Mouse (Mus musculus) liver, embryonic 12.5 days (tissue): ENCODE data around the gene Stat6. TPM values are rescaled to one million over a fixed set of nuclear protein-coding genes. Genes with fewer than 3 reads are reported as not detected.
A peak's percentile ranks its signal among the peaks of the same experiment; 100 is the strongest.

Experiments
- ATAC-seq: fragments of 200-750 bp; cut with Nextera tagmentation; 2 replicates; pipeline ENCODE4 v1.8.0; 2017; ENCODE audit warnings: moderate number of reproducible peaks, mild to moderate bottlenecking, moderate library complexity
- H3K27ac ChIP-seq: fragments of 300-500 bp; sonication (generic); 2 replicates; pipeline ENCODE4 v1.5.1; 2016; ENCODE audit warnings: mild to moderate bottlenecking
- H3K27me3 ChIP-seq: fragments of 300-500 bp; sonication (generic); replicated peaks from 2 replicates; pipeline ENCODE4 v1.6.1; 2016; ENCODE audit warnings: mild to moderate bottlenecking, moderate library complexity
- H3K36me3 ChIP-seq: fragments of 300-500 bp; sonication (generic); 2 replicates; pipeline ENCODE4 v1.6.1; 2016; ENCODE audit warnings: mild to moderate bottlenecking, moderate library complexity
- H3K4me1 ChIP-seq: fragments of 300-500 bp; sonication (generic); 2 replicates; pipeline ENCODE4 v1.6.1; 2016
- H3K4me2 ChIP-seq: fragments of 300-500 bp; sonication (generic); 2 replicates; pipeline ENCODE4 v1.6.1; 2016; ENCODE audit warnings: mild to moderate bottlenecking, moderate library complexity
- H3K4me3 ChIP-seq: fragments of 300-500 bp; sonication (generic); 2 replicates; pipeline ENCODE4 v1.5.1; 2016; ENCODE audit warnings: mild to moderate bottlenecking, moderate library complexity
- H3K9ac ChIP-seq: fragments of 300-500 bp; sonication (generic); 2 replicates; pipeline ENCODE4 v1.6.1; 2016; ENCODE audit warnings: mild to moderate bottlenecking, moderate library complexity
- H3K9me3 ChIP-seq: fragments of 300-500 bp; sonication (generic); replicated peaks from 2 replicates; pipeline ENCODE4 v1.6.1; 2016; ENCODE audit warnings: mild to moderate bottlenecking, moderate library complexity
- WGBS: fragments of 180-500 bp; shearing (Covaris S2); methylation state at CpG from one replicate; pipeline ENCODE4 v1.1.7; 2016; ENCODE audit not compliant: insufficient replicate concordance; 5-methylcytosine and 5-hydroxymethylcytosine counted together
- polyA plus RNA-seq: library from polyadenylated mRNA; unstranded; fragments of >200 nt; fragmentation: Nextera tagmentation; extraction: Ambion mirVana; gene quantifications from 2 replicates; pipeline ENCODE4 v1.2.1, GENCODE M21; 2016

Stat6 gene
- polyA plus RNA-seq, 1 experiment from 2014 or later: 19.2 TPM

GRCm38 (mm10) chr10:127668093-127669050 lies 25.6 kb downstream of the Stat6 start, which contains the start of gene Nab2:
Nab2 (minus strand) TSS chr10:127668568.
- Histone ChIP-seq H3K4me2 (peak within 1 kb of the TSS; percentile 79), H3K36me3 (no peaks in the 10 kb centered on the region), H3K27ac (peak within 1 kb of the TSS; percentile 72), H3K27me3 (peaks cover 64% of the 10 kb centered on the region), H3K4me3 (peak within 1 kb of the TSS; percentile 60), H3K4me1 (peaks cover 51% of the 10 kb centered on the region), H3K9me3 (no peaks in the 10 kb centered on the region), H3K9ac (peak within 1 kb of the TSS; percentile 52)
- ATAC-seq: 0 out of 2 replicates have a peak, but pooled peaks have one; percentile 4
- 4% methylated on average over 40 of the region's 40 CpGs for WGBS

GRCm38 (mm10) chr10:127669170-127669569 lies 26.4 kb downstream of the Stat6 start:
- Histone ChIP-seq H3K27ac (no peak overlapping the region), H3K9ac (no peak overlapping the region), H3K9me3 (no peaks in the 10 kb centered on the region), H3K4me1 (peaks cover 43% of the 10 kb centered on the region), H3K36me3 (no peaks in the 10 kb centered on the region), H3K4me3 (no peak overlapping the region), H3K27me3 (peaks cover 56% of the 10 kb centered on the region), H3K4me2 (peak overlapping the region; percentile 79)
- ATAC-seq: no peak
- 32% methylated on average over 7 of the region's 7 CpGs for WGBS

GRCm38 (mm10) chr10:127670185-127670584 lies 27.4 kb downstream of the Stat6 start:
- Histone ChIP-seq H3K9me3 (no peaks in the 10 kb centered on the region), H3K4me1 (peaks cover 37% of the 10 kb centered on the region), H3K4me2 (no peak overlapping the region), H3K4me3 (no peak overlapping the region), H3K9ac (no peak overlapping the region), H3K27ac (no peak overlapping the region), H3K36me3 (no peaks in the 10 kb centered on the region), H3K27me3 (peaks cover 46% of the 10 kb centered on the region)
- 51% methylated on average over 2 of the region's 2 CpGs for WGBS
- ATAC-seq: no peak

- Histone ChIP-seq H3K27me3 (peaks cover 35% of the 10 kb centered on the region), H3K4me3 (no peak overlapping the region), H3K36me3 (no peaks in the 10 kb centered on the region), H3K4me1 (peaks cover 44% of the 10 kb centered on the region), H3K27ac (no peak overlapping the region), H3K9me3 (no peaks in the 10 kb centered on the region), H3K9ac (no peak overlapping the region), H3K4me2 (no peak overlapping the region)
- ATAC-seq: no peak
- WGBS: 13% methylated on average over 2 of the region's 2 CpGs
Measured at GRCm38 (mm10) chr10:127671276-127671675, 28.5 kb downstream of the Stat6 start.

- no peak overlapping the region for H3K4me2 ChIP-seq
- H3K4me3 ChIP-seq: no peak overlapping the region
- 69% methylated on average over 6 of the region's 6 CpGs for WGBS
- H3K9me3 ChIP-seq: no peaks in the 10 kb centered on the region
- ATAC-seq: no peak
- H3K4me1 ChIP-seq: peaks cover 35% of the 10 kb centered on the region
- no peaks in the 10 kb centered on the region for H3K36me3 ChIP-seq
- no peak overlapping the region for H3K9ac ChIP-seq
- no peak overlapping the region for H3K27ac ChIP-seq
- peaks cover 7% of the 10 kb centered on the region for H3K27me3 ChIP-seq
Measured at GRCm38 (mm10) chr10:127674046-127674655, 31.4 kb downstream of the Stat6 start.

- H3K4me1 ChIP-seq: peaks cover 28% of the 10 kb centered on the region
- H3K4me2 ChIP-seq: no peak overlapping the region
- no peak overlapping the region for H3K27ac ChIP-seq
- H3K4me3 ChIP-seq: no peak overlapping the region
- H3K27me3 ChIP-seq: no peaks in the 10 kb centered on the region
- no peak overlapping the region for H3K9ac ChIP-seq
- ATAC-seq: no peak
- H3K9me3 ChIP-seq: no peaks in the 10 kb centered on the region
- H3K36me3 ChIP-seq: no peaks in the 10 kb centered on the region
- 85% methylated on average over 8 of the region's 8 CpGs for WGBS
Measured at GRCm38 (mm10) chr10:127674794-127675522, 32.2 kb downstream of the Stat6 start.

- ATAC-seq: no peak
- Histone ChIP-seq H3K9me3 (no peaks in the 10 kb centered on the region), H3K4me2 (peak overlapping the region; percentile 97), H3K4me1 (peaks cover 28% of the 10 kb centered on the region), H3K27me3 (no peaks in the 10 kb centered on the region), H3K9ac (peak overlapping the region; percentile 81), H3K36me3 (no peaks in the 10 kb centered on the region), H3K27ac (peak overlapping the region; percentile 80), H3K4me3 (peak overlapping the region; percentile 87)
- 45% methylated on average over 5 of the region's 5 CpGs for WGBS
Measured at GRCm38 (mm10) chr10:127675859-127676398, 33.1 kb downstream of the Stat6 start.

GRCm38 (mm10) chr10:127676691-127677548 lies 34.1 kb downstream of the Stat6 start:
- Histone ChIP-seq H3K27me3 (no peaks in the 10 kb centered on the region), H3K36me3 (no peaks in the 10 kb centered on the region), H3K4me3 (peak overlapping the region; percentile 87), H3K9me3 (no peaks in the 10 kb centered on the region), H3K9ac (peak overlapping the region; percentile 81), H3K4me1 (peaks cover 28% of the 10 kb centered on the region), H3K27ac (peak overlapping the region; percentile 89), H3K4me2 (peak overlapping the region; percentile 97)
- WGBS: under 1% methylated on average over 68 of the region's 71 CpGs
- peak; percentile 93 for ATAC-seq

GRCm38 (mm10) chr10:127677591-127678336 lies 35.0 kb downstream of the Stat6 start:
- Histone ChIP-seq H3K4me2 (peak overlapping the region; percentile 97), H3K27me3 (no peaks in the 10 kb centered on the region), H3K4me3 (peak overlapping the region; percentile 87), H3K4me1 (peaks cover 29% of the 10 kb centered on the region), H3K9me3 (no peaks in the 10 kb centered on the region), H3K36me3 (no peaks in the 10 kb centered on the region), H3K27ac (peak overlapping the region; percentile 89), H3K9ac (peak overlapping the region; percentile 81)
- 5% methylated on average over 14 of the region's 14 CpGs for WGBS
- ATAC-seq: no peak

- no peak overlapping the region for H3K9ac ChIP-seq
- no peaks in the 10 kb centered on the region for H3K36me3 ChIP-seq
- 87% methylated on average over 1 of the region's 1 CpGs for WGBS
- no peak overlapping the region for H3K27ac ChIP-seq
- ATAC-seq: no peak
- no peaks in the 10 kb centered on the region for H3K9me3 ChIP-seq
- H3K4me1 ChIP-seq: peaks cover 34% of the 10 kb centered on the region
- no peaks in the 10 kb centered on the region for H3K27me3 ChIP-seq
- H3K4me2 ChIP-seq: no peak overlapping the region
- no peak overlapping the region for H3K4me3 ChIP-seq
Measured at GRCm38 (mm10) chr10:127679208-127679607, 36.4 kb downstream of the Stat6 start.
